Mouse (Mus musculus) retina, postnatal 1 day (tissue): ENCODE results near the gene Mrgprb5.

ENCODE experiments used
- DNase-seq: peaks from one replicate; pipeline ENCODE4 v3.0.0-alpha.2; 2012

Mrgprb5 gene

DNA sequence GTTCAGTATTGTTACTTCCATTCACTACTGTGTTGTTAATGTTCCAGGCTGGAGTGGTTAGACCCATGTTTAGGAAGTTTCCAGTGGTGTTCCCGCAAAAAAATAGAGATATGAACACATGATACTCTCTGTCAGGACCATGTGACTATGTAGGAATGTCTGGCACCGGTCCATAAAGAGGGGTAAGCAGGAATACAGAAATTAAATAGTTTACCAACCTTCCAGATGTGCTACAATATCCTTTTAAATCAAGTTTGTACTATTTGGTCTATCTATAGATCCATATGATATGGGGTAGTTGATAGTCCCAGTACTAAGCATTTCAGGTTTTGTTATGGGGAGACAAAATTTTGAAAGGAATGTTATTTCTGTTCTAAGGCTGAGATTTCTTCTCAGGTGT is at the start of gene Mrgprb5:
Gene Mrgprb5 (minus strand): TSS at position 101 of the 400 bp plus-strand sequence.
- no peak for DNase-seq

DNA sequence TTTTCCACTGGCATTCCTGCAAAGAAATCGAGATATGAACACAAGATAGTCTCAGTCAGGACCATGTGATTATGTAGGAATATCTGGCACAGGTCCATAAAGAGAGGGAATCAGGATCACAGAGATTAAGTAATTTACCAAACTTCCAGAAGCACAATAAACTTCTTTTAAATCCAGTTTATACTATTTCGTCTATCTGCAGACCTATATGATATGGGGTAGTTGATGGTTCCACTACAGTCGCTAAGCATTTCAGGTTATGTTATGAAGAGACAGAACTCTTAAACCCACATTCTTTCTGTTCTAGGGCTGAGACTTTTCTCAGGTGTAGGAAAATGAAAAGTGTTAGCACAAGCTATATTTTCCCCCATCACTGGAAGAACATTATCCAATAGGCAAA is 30.4 kb upstream of the Mrgprb5 start, which contains the start of gene Mrgprb4:
Gene Mrgprb4 (minus strand): TSS at position 101 of the 400 bp plus-strand sequence.
- no peak for DNase-seq

DNA sequence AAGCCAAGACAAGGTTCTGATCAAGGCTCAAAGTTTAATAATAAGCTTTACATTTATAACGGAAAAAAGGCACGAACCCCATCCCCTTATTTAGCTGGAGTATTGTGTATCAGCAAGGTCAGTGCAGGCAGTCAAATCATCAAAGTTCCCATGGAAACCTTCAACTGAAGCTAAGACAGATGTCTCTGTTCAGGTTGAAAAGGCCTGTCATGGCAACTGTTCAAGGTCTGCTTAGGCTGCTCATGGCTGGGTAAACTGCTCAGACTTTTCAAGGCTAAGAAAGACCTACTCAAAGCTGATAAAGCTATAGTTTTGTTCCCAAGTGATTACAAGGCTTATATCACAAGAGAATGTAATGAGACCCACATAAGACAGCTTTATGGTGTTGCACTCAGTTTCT is 1.3 kb downstream of the Mrgprb5 start:
- DNase-seq = no peak

DNA sequence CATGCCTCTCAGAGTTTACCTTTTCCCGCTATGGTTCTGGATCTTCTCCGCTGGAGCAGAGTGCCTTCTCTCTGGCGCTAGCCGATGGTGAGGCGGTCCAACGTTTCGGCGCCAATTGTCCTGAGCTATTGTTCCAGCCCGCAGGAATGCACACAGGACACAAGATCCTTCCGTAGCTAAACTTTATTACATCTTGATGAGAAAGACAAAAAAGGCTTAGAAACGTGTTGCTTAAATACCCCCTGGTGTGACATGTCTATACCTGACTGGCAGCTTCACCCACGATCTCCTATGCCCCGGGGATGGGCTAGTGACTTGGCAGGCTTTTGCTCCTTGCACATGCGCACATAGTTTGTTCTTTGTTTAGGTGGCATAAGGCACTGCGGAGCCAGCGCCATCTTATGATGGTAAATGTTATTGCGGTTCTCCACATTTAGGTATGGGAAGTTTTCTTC is 30.5 kb downstream of the Mrgprb5 start:
- peak; percentile 93 for DNase-seq

DNA sequence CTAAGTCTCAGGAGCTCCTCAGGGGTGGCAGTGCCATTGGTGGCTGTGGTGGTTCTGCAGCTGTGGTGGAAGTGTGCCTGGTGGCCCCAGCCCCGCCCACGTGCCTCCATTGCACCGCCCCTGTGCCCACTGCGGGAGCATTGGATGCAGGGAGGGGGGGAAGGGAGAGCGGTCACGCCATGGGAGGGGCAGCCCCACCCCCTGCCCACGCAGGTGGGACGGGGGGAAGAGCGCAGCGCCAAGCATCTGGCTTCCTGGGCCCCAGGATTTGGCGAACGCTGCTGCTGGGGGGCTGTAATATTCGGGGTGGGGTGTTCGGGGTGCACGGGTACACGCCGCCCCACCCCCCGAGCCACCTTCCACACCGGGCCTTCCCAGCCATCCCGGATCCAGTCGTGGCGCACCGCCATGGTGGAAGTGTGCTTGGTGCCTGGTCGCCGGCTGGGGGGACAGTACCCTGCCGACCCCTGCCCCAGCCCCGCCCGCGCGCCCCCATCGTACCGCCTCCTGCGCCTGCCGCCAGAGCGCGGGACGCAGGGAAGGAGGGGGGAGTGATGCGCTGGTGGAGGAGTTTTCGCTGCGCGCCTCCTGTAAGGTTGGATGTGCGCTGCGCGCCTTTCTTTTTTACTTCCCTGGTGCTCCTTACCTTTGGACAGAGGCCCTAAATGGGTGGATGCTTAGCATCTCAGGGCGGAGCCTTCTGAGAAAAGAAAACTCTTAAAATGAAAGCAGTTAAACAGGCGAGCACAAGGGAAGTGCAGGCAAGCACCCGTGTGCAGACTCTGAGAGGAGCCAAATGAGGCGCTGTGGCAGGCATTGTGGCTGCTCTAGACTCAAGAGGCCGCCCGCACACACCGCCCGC is 31.4 kb downstream of the Mrgprb5 start:
- DNase-seq = peak; percentile 80

DNA sequence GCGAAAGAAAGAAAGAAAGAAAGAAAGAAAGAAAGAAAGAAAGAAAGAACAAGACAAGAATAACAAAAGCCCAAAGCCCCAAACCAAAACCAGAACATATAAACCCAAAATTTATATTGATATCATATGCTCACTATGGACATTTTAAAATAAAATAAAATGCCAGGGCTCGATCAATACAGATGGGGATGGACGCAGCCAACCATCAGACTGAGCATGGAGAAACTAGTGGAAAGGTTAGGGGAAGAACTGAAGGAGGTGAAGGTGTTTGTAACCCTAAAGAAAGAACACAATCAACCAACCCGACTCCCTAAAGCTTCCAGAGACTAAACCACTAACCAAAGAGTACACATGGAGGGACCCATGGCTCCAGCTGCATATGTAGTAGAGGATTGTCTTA is 36.1 kb downstream of the Mrgprb5 start:
- DNase-seq = no peak

DNA sequence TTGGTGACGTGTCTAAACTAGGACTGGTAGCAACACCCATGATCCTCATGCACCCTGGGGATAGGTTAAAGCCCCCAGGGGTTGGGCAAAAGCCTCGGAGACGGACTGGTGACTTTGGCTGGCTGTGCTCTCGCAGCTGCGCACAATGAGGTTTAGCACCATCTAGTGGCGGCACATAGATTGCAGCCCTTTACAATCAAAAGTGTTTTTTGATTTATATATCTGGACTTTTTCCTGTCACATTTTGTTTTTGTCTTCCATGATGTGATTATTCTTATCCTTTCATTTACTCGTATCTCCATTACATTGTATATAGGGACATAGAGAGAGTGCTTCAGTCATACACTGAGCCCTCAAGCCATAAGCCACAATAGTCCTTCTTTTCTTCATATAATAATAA is 36.6 kb downstream of the Mrgprb5 start:
- DNase-seq = peak; percentile 49

DNA sequence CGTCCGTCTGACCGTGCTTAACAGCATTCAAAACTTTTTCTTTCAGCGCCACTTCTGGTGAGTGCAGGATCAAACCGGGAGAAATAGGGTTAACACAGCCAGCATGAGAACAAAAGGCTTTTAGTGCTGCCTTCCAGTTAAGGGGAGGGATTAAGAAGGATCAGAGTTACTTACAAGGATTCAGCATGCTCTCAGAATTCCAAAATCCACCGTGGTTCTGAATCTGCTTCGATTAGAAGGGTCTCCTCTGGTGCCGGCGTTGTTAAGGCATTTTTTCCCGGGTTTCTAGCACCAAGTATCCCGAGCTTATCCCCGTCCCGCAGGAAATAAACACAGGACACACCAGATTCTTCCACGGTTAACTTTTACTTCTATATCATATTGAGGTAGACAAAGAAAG is 37.0 kb downstream of the Mrgprb5 start:
- peak; percentile 70 for DNase-seq

DNA sequence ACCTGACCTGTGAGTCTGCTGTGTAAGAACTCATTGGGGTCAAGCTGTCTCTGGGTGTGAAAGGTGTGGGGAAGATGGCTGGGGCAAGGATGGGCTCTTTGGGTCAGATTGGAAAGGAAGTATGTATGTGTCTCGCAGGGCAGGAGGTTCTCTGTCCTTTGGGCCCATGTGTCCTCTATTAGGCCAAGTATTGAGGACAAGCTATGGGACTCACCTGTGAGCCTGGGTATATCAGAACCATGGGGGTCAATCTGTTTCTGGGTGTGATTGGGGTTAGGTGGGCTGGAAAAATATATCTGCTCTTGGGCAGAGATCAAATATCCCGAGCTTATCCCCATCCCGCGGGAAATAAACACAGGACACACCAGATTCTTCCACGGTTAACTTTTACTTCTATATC is 45.0 kb downstream of the Mrgprb5 start:
- DNase-seq = no peak
